Mouse (Mus musculus) hindbrain, embryonic 12.5 days (tissue): Measurements from ENCODE around the gene Plin4. TPM values are rescaled to one million over a fixed set of nuclear protein-coding genes. Genes with fewer than 3 reads are reported as not detected.
"Not testable (repeated sequence)": the region's sequence is repeated elsewhere in the genome, so short reads cannot be mapped to it uniquely, and the experiment has no call there.

Experiments
- ATAC-seq: fragments of 200-750 bp; cut with Nextera tagmentation; 2 replicates; pipeline ENCODE4 v1.8.0; 2017; ENCODE audit warnings: moderate TSS enrichment; ENCODE audit not compliant: low FRiP score
- H3K27ac ChIP-seq: fragments of 300-500 bp; sonication (generic); 2 replicates; pipeline ENCODE4 v1.5.1; 2016; ENCODE audit warnings: mild to moderate bottlenecking
- H3K27me3 ChIP-seq: fragments of 300-500 bp; sonication (generic); 2 replicates; pipeline ENCODE4 v1.6.1; 2016; ENCODE audit warnings: mild to moderate bottlenecking
- H3K36me3 ChIP-seq: fragments of 300-500 bp; sonication (generic); 2 replicates; pipeline ENCODE4 v1.6.1; 2016; ENCODE audit warnings: mild to moderate bottlenecking
- H3K4me1 ChIP-seq: fragments of 300-500 bp; sonication (generic); 2 replicates; pipeline ENCODE4 v1.6.1; 2016
- H3K4me2 ChIP-seq: fragments of 300-500 bp; sonication (generic); replicated peaks from 2 replicates; pipeline ENCODE4 v1.6.1; 2016; ENCODE audit warnings: mild to moderate bottlenecking
- H3K4me3 ChIP-seq: fragments of 300-500 bp; sonication (generic); 2 replicates; pipeline ENCODE4 v1.5.1; 2016; ENCODE audit warnings: mild to moderate bottlenecking
- H3K9ac ChIP-seq: fragments of 300-500 bp; sonication (generic); 2 replicates; pipeline ENCODE4 v1.6.1; 2016; ENCODE audit warnings: mild to moderate bottlenecking, moderate library complexity
- H3K9me3 ChIP-seq: fragments of 300-500 bp; sonication (generic); replicated peaks from 2 replicates; pipeline ENCODE4 v1.6.1; 2016; ENCODE audit warnings: mild to moderate bottlenecking
- WGBS: fragments of 180-500 bp; shearing (Covaris S2); methylation state at CpG from one replicate; pipeline ENCODE4 v1.1.7; 2016; 5-methylcytosine and 5-hydroxymethylcytosine counted together
- polyA plus RNA-seq: library from polyadenylated mRNA; unstranded; fragments of >200 nt; fragmentation: Nextera tagmentation; extraction: Ambion mirVana; gene quantifications from 2 replicates; pipeline ENCODE4 v1.2.1, GENCODE M21; 2016

Gene Plin4
- polyA plus RNA-seq, 1 experiment from 2014 or later: 0.06 TPM

DNA sequence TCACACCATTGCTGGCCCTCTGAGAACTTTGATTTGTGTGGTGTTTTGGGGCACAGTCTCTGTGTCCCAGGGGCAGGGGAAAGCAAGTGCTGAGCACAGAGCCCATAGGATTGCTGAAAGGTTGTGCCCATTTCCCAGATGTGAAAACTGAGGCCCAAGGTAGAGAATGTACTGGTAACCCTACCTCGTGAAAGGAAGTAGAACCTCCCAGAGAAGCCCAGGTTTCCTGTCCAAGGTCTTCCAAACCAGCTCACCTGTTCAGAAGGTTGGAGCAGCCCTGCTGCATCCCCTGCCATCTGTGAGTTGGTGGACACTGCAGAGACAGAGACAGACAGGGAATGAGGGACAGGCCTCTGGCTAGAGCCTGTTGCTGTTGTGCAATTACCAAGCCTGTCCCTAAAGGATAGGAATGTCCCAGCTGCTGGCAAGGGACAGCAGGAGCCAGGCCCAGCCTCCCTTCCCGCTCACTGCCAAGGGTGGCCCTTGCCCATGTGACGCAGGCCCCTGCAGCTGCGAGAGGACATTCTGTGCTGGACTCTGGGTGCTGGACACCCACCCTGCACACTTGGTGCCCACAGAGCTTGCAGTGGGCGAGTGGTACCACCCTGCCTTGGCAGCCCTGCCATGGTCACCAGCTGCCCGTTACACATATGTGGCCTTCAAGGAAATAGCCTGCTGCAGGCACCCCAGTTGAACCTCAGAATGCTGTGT is 1.1 kb downstream of the Plin4 start:
- Histone ChIP-seq H3K9ac (no peak overlapping the region), H3K27ac (no peak overlapping the region), H3K9me3 (no peaks in the 10 kb centered on the region), H3K27me3 (no peaks in the 10 kb centered on the region), H3K36me3 (peaks cover 6% of the 10 kb centered on the region), H3K4me3 (no peak overlapping the region), H3K4me1 (peaks cover 5% of the 10 kb centered on the region; the same call in 1 of the 2 replicates), H3K4me2 (no peak overlapping the region)
- ATAC-seq: no peak; the same call in 1 of the 2 replicates
- WGBS: 82% methylated on average over 6 of the region's 6 CpGs

DNA sequence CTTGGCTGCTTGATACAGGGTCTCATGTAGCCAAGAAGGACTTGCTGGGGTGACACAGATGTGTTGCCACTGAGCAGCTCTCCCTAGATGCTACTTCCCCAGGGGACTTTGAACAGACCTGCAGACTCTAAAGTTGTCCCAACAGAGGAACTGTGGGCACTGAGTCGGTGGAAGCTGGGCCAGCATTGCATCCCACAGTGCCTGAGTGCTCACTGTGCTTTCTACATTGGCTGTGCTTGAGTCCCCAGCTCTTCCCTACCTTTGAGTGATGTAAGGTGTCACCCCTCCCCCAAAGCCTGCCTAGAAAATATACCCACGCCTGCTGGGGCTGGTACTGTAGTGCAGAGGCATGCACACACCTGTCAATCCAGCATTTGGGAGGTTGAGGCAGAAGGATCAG is 1.9 kb downstream of the Plin4 start:
- no peak for ATAC-seq
- Histone ChIP-seq H3K4me1 (peaks cover 2% of the 10 kb centered on the region; the same call in 1 of the 2 replicates), H3K27ac (no peak overlapping the region), H3K4me3 (no peak overlapping the region), H3K9me3 (no peaks in the 10 kb centered on the region), H3K36me3 (peaks cover 14% of the 10 kb centered on the region), H3K4me2 (no peak overlapping the region), H3K9ac (no peak overlapping the region), H3K27me3 (no peaks in the 10 kb centered on the region)
- 58% methylated on average over 2 of the region's 2 CpGs for WGBS

DNA sequence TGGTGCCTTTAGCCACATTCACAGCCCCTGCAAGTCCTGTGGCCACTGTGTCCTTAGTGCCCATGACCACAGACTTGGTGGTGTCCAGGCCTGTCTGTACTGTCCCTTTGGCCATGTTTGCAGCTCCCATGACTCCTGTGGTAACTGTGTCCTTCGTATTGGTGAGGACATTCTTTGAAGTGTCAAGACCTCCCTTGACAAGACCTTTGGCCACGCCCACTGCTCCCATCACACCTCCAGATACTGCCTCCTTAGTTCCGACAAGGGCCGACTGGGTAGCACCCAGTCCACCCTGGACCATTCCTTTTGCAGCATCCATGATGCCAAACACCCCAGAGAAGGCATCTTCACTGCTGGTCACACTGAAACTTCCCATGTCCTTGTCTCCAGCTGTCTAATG is 2.6 kb downstream of the Plin4 start:
- peaks cover 21% of the 10 kb centered on the region for H3K36me3 ChIP-seq
- ATAC-seq: no peak
- 80% methylated on average over 4 of the region's 4 CpGs for WGBS

DNA sequence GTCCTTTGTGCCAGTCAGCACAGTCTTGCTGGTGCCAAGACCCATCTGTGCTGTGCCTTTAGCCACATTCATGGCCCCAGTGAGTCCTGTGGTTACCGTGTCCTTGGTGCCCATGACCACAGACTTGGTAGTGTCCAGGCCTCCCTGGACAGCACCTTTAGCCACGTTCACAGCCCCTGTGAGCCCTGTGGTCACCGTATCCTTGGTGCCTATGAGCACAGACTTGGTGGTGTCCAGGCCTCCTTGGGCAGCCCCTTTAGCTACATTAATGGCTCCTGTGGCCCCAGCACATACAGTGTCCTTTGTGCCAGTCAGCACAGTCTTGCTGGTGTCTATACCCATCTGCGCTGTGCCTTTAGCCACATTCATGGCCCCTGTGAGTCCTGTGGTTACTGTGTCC is 3.2 kb downstream of the Plin4 start:
- not testable (repeated sequence) for H3K27ac ChIP-seq, H3K9me3 ChIP-seq, H3K4me1 ChIP-seq, H3K27me3 ChIP-seq, H3K9ac ChIP-seq, H3K4me2 ChIP-seq, H3K4me3 ChIP-seq, ATAC-seq
- WGBS: 96% methylated on average over 4 of the region's 4 CpGs
- peaks cover 27% of the 10 kb centered on the region for H3K36me3 ChIP-seq

More for the DNA sequence above, 2.6 kb downstream of the Plin4 start:
- Histone ChIP-seq H3K4me3 (no peak overlapping the region), H3K4me2 (no peak overlapping the region), H3K9ac (no peak overlapping the region), H3K27me3 (no peaks in the 10 kb centered on the region), H3K9me3 (no peaks in the 10 kb centered on the region), H3K4me1 (no peaks in the 10 kb centered on the region), H3K27ac (no peak overlapping the region)

DNA sequence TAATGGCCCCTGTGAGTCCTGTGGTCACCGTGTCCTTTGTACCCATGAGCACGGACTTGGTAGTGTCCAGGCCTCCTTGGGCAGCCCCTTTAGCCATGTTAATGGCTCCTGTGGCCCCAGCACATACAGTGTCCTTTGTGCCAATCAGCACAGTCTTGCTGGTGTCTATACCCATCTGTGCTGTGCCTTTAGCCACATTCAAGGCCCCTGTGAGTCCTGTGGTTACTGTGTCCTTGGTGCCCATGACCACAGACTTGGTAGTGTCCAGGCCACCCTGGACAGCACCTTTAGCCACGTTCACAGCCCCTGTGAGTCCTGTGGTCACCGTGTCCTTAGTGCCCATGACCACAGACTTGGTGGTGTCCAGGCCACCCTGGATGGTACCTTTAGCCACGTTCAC is 4.8 kb downstream of the Plin4 start:
- peaks cover 43% of the 10 kb centered on the region for H3K36me3 ChIP-seq
- not testable (repeated sequence) for H3K27ac ChIP-seq, H3K9me3 ChIP-seq, H3K4me1 ChIP-seq, ATAC-seq, H3K27me3 ChIP-seq, H3K9ac ChIP-seq, H3K4me3 ChIP-seq, H3K4me2 ChIP-seq
- WGBS: 88% methylated on average over 3 of the region's 5 CpGs

DNA sequence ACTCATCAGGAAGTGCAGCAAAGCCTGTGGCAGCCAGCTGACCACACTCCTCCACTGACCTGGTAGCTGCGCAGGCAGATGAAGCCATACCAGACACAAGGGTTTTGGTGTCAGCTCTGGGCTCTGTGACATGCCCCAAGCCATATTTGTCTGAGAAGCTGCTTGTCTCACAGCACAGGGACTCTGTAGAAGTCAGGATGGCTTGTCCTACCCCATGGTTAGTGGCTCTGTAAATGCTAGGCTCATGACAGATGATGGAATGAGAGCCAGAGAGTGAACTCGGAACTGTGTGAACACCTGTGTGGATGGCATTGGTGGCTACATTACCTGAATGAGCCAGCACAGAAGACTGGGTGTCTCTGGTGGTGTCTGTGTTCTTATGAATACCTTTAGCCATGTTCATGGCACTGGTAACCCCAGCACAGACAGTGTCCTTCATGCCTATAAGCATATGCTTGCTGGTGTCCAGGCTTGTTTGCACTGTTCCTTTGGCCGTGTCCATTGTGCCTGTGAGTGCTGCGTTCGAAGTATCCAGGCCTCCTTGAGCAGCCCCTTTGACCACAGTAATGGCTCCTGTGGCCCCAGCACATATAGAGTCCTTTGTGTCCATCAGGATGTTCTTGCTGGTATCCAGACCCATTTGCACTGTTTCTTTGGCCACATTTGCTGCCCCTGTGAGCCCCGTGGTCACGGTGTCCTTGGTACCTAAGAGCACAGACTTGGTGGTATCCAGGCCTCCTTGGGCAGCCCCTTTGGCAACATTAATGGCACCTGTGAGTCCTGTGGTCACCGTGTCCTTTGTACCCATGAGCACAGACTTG is 5.9 kb downstream of the Plin4 start:
- no peaks in the 10 kb centered on the region for H3K9me3 ChIP-seq
- 95% methylated on average over 8 of the region's 8 CpGs for WGBS
- H3K36me3 ChIP-seq: peaks cover 54% of the 10 kb centered on the region
- H3K27ac ChIP-seq: no peak overlapping the region
- no peaks in the 10 kb centered on the region for H3K4me1 ChIP-seq
- ATAC-seq: no peak
- no peak overlapping the region for H3K9ac ChIP-seq
- H3K4me2 ChIP-seq: no peak overlapping the region
- no peaks in the 10 kb centered on the region for H3K27me3 ChIP-seq
- H3K4me3 ChIP-seq: no peak overlapping the region

DNA sequence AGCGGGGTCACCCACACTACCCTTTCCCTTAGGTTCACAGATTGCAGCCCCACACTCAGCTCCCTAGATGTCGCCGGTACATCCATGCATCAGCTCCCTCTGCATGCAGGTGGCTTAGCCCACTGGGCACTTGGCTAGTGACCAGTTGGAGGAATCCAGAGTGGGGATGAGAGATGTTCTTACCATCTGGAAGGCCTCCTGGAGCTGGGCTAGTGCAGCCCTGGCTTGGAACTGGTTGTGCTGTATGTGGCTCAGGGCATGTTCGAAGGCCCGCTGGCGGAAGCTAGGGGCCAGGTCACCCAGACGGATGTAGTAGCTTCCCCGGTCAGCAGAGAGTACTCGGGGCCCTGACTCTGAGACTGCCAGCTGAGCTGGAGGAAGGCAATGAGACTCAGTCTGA is 6.7 kb downstream of the Plin4 start:
- Histone ChIP-seq H3K36me3 (peaks cover 62% of the 10 kb centered on the region), H3K27ac (no peak overlapping the region), H3K4me1 (no peaks in the 10 kb centered on the region), H3K4me2 (no peak overlapping the region), H3K27me3 (no peaks in the 10 kb centered on the region), H3K4me3 (no peak overlapping the region), H3K9me3 (no peaks in the 10 kb centered on the region), H3K9ac (no peak overlapping the region)
- ATAC-seq: no peak
- 93% methylated on average over 9 of the region's 9 CpGs for WGBS

DNA sequence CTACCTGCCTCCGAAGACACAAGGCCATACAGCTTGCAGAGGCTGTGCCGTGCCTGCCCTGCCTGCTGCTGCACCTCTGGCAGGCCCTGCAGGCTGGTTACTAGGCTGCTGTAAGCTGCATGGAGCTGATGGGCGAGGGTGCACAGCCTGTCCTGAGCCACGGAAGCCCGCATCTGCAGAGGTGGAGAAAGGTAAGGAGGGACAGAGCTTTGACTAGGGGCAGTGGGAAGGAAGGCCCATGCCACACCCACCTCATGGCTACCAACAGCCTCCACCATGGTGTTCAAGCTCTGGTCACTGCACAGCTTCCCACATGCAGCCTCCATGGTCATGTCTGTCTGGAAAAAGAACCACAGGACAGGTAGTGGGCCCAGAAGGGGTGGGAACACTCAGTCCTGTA is 7.4 kb downstream of the Plin4 start:
- 0 out of 2 replicates have a peak overlapping the region, but pooled peaks have one; percentile 0 for H3K27ac ChIP-seq
- no peak for ATAC-seq
- H3K4me1 ChIP-seq: no peaks in the 10 kb centered on the region
- no peak overlapping the region for H3K9ac ChIP-seq
- no peaks in the 10 kb centered on the region for H3K27me3 ChIP-seq
- H3K36me3 ChIP-seq: peaks cover 70% of the 10 kb centered on the region
- H3K9me3 ChIP-seq: no peaks in the 10 kb centered on the region
- H3K4me3 ChIP-seq: no peak overlapping the region
- no peak overlapping the region for H3K4me2 ChIP-seq
- WGBS: 87% methylated on average over 5 of the region's 5 CpGs

DNA sequence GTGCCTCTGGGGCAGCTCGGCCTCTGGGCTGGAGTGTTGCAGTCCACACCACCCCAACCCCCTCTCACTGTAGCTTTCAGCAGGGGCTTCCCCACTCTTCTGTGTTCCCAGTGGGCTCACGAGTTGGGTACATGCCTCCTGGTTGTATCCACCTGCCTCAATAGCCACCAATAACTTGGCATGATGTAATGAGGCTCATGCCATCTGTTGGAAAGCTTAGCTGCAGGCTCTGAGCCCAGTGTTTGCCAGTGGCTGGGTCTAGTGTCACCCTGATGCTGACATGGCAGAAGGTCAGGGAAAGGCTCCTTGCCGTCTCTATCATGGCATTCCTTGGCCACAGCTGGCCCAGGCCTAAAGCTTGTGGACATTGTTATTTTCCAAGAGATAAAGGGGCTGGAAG is 8.8 kb downstream of the Plin4 start:
- no peak overlapping the region for H3K27ac ChIP-seq

DNA sequence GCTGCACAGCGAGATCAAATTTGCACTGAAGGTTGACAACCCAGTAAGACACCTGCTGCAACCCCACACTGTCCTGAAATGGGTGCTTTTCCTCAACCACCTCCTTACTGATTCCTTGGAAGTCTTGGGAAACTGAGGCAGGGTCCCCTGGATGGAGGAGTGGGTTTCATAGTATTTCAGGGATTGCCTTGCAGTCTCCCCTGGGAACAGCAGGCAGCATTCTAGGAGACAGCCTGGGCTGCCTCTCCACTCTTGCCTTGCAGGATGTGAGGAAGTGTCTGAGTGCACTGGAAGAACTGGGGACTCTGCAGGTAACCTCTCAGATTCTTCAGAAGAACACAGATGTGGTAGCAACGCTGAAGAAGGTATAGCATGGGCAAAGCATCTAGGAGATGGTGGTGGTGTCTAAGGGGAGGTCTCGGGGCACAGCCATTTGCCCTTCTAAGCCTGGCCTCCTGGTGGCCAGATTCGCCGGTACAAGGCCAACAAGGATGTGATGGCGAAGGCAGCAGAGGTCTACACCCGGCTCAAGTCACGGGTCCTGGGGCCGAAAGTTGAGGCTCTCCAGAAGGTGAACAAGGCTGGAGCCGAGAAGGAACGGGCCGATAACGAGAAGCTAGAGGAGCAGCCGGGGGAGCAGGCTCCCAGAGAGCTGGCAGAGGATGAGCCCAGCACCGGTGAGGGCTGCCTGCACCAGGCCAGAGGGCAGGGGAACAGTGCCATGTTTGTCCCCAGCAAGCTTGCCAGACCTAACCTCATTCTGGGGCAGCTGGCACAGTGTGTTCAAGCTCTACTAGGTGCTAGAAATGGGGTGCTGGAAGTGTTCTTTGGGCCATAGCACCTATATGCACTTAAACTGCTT is 10.7 kb downstream of the Plin4 start:
- Histone ChIP-seq H3K36me3 (peaks cover 93% of the 10 kb centered on the region), H3K27ac (no peak overlapping the region), H3K9ac (no peak overlapping the region), H3K4me2 (no peak overlapping the region), H3K4me1 (no peaks in the 10 kb centered on the region), H3K9me3 (no peaks in the 10 kb centered on the region), H3K27me3 (no peaks in the 10 kb centered on the region), H3K4me3 (no peak overlapping the region)
- no peak for ATAC-seq
- WGBS: 94% methylated on average over 15 of the region's 15 CpGs

More for the DNA sequence above, 8.8 kb downstream of the Plin4 start:
- peaks cover 83% of the 10 kb centered on the region for H3K36me3 ChIP-seq
- no peak overlapping the region for H3K9ac ChIP-seq
- H3K9me3 ChIP-seq: no peaks in the 10 kb centered on the region
- no peak for ATAC-seq
- H3K4me1 ChIP-seq: no peaks in the 10 kb centered on the region
- no peaks in the 10 kb centered on the region for H3K27me3 ChIP-seq
- WGBS: 91% methylated on average over 3 of the region's 3 CpGs
- no peak overlapping the region for H3K4me2 ChIP-seq
- H3K4me3 ChIP-seq: no peak overlapping the region

DNA sequence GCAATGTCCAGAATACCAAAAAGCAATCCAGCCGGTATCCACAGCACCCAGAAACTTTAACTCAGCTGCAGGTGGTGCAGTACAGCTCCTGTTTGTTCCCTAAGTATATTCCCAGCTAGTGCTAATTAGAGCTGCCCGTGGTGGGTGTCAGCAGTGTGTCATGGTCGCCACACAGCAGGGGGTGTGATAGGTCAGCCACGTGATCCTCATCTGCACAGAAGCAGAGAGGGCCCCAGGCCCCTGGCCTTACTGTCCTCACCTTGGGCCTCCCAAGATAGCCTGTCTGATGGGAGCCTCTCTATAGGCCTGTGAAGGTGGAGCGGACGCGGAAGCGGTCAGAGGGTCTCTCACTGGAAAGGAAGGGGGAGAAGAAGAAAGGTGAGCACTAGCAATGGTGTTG is 11.4 kb downstream of the Plin4 start:
- Histone ChIP-seq H3K4me2 (no peak overlapping the region), H3K36me3 (peaks cover 92% of the 10 kb centered on the region), H3K27me3 (no peaks in the 10 kb centered on the region), H3K4me1 (no peaks in the 10 kb centered on the region), H3K9me3 (no peaks in the 10 kb centered on the region), H3K27ac (no peak overlapping the region), H3K4me3 (no peak overlapping the region), H3K9ac (no peak overlapping the region)
- no peak for ATAC-seq
- 89% methylated on average over 8 of the region's 8 CpGs for WGBS

DNA sequence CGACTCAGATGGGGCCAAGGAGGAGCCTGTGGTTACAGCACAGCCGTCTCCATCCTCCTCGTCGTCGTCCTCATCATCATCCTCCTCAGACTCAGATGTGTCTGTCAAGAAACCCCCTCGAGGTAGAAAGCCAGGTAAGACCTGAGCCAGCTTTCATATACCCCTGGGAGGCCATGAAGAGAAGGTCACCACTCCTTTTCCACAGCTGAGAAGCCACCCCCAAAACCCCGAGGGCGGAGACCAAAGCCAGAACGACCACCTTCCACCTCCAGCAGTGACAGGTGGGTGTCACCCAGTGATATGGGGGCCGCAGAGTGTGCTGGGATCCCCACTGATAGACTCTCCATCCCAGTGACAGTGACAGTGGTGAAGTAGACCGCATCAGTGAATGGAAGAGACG is 12.7 kb downstream of the Plin4 start:
- Histone ChIP-seq H3K27me3 (no peaks in the 10 kb centered on the region), H3K4me3 (no peak overlapping the region), H3K9me3 (no peaks in the 10 kb centered on the region), H3K27ac (no peak overlapping the region), H3K36me3 (peaks cover 82% of the 10 kb centered on the region), H3K9ac (no peak overlapping the region), H3K4me2 (no peak overlapping the region), H3K4me1 (no peaks in the 10 kb centered on the region)
- no peak for ATAC-seq
- WGBS: 91% methylated on average over 12 of the region's 12 CpGs
